Mouse (Mus musculus): ENCODE measurements around the gene Ptpro. TPM values are rescaled to one million over a fixed set of nuclear protein-coding genes. Genes with fewer than 3 reads are reported as not detected.

Ptpro gene
- polyA plus RNA-seq (2012; rRNA removed) (2.0 and 2.5 TPM in 2 replicates), polyA plus RNA-seq (2014; fragmentation: Nextera tagmentation; extraction: Ambion mirVana) (2.3 and 4.0 TPM in 2 replicates)

- 1% methylated on average over 43 of the region's 53 CpGs for WGBS
- H3K9ac ChIP-seq (ENCODE audit: low read depth, low read length, severe bottlenecking): peak within 1 kb of the TSS; percentile 28; the same call in 1 of the 2 replicates
Measured at GRCm38 (mm10) chr6:137252194-137252886, at the start of gene Ptpro. Gene Ptpro, plus strand, starts transcription at chr6:137252319.

GRCm38 (mm10) chr6:137202661-137203060, 49.5 kb upstream of the Ptpro start:
- WGBS: 91% methylated on average over 4 of the region's 4 CpGs
- Histone ChIP-seq H3K4me2 (replicated peaks; ENCODE audit: low read depth, low read length, severe bottlenecking) (no peak overlapping the region), H3K27ac (replicated peaks; ENCODE audit: low read depth, low read length) (no peak overlapping the region), H3K9ac (ENCODE audit: low read depth, low read length, severe bottlenecking) (no peak overlapping the region), H3K4me1 (ENCODE audit: control insufficient read depth, insufficient read depth, low read length) (no peaks in the 10 kb centered on the region), H3K36me3 (ENCODE audit: control insufficient read depth, insufficient read depth, low read length) (no peaks in the 10 kb centered on the region), H3K9me3 (ENCODE audit: control insufficient read depth, low read length) (no peaks in the 10 kb centered on the region), H3K4me3 (replicated peaks; ENCODE audit: low read length) (no peak overlapping the region), H3K27me3 (ENCODE audit: control insufficient read depth, insufficient read depth, low read length) (no peaks in the 10 kb centered on the region)
- no peak for TF ChIP-seq POLR2A (IDR thresholded peaks at IDR 0.05; ENCODE audit: borderline replicate concordance, extremely low read depth, insufficient read depth, insufficient read length)
- ATAC-seq (ENCODE audit: low FRiP score, low read depth) (no peak), DNase-seq (ENCODE audit: low spot score) (no peak)

More at GRCm38 (mm10) chr6:137252194-137252886, at the start of gene Ptpro:
- H3K9me3 ChIP-seq (ENCODE audit: control insufficient read depth, low read length): no peaks in the 10 kb centered on the region
- H3K27me3 ChIP-seq (ENCODE audit: control insufficient read depth, insufficient read depth, low read length): peaks cover 28% of the 10 kb centered on the region
- DNase-seq (ENCODE audit: low spot score) (peak; percentile 17), ATAC-seq (ENCODE audit: low FRiP score, low read depth) (peak; percentile 37; the same call in 1 of the 2 replicates)
- peaks cover 5% of the 10 kb centered on the region for H3K4me1 ChIP-seq (ENCODE audit: control insufficient read depth, insufficient read depth, low read length)
- no peak within 1 kb of the TSS for H3K27ac ChIP-seq (replicated peaks; ENCODE audit: low read depth, low read length)
- peak within 1 kb of the TSS; percentile 66 for H3K4me2 ChIP-seq (replicated peaks; ENCODE audit: low read depth, low read length, severe bottlenecking)
- no peak for TF ChIP-seq POLR2A (IDR thresholded peaks at IDR 0.05; ENCODE audit: borderline replicate concordance, extremely low read depth, insufficient read depth, insufficient read length)
- peak within 1 kb of the TSS; percentile 44 for H3K4me3 ChIP-seq (replicated peaks; ENCODE audit: low read length)
- H3K36me3 ChIP-seq (ENCODE audit: control insufficient read depth, insufficient read depth, low read length): no peaks in the 10 kb centered on the region

GRCm38 (mm10) chr6:137205662-137206400, 46.3 kb upstream of the Ptpro start:
- H3K36me3 ChIP-seq (ENCODE audit: control insufficient read depth, insufficient read depth, low read length): no peaks in the 10 kb centered on the region
- H3K27me3 ChIP-seq (ENCODE audit: control insufficient read depth, insufficient read depth, low read length): no peaks in the 10 kb centered on the region
- H3K4me3 ChIP-seq (replicated peaks; ENCODE audit: low read length): no peak overlapping the region
- no peaks in the 10 kb centered on the region for H3K9me3 ChIP-seq (ENCODE audit: control insufficient read depth, low read length)
- no peak for TF ChIP-seq POLR2A (IDR thresholded peaks at IDR 0.05; ENCODE audit: borderline replicate concordance, extremely low read depth, insufficient read depth, insufficient read length)
- DNase-seq (ENCODE audit: low spot score) (peak; percentile 78), ATAC-seq (ENCODE audit: low FRiP score, low read depth) (no peak)
- H3K4me2 ChIP-seq (replicated peaks; ENCODE audit: low read depth, low read length, severe bottlenecking): no peak overlapping the region
- 59% methylated on average over 11 of the region's 11 CpGs for WGBS
- H3K9ac ChIP-seq (ENCODE audit: low read depth, low read length, severe bottlenecking): no peak overlapping the region
- no peak overlapping the region for H3K27ac ChIP-seq (replicated peaks; ENCODE audit: low read depth, low read length)
- H3K4me1 ChIP-seq (ENCODE audit: control insufficient read depth, insufficient read depth, low read length): no peaks in the 10 kb centered on the region

GRCm38 (mm10) chr6:137207126-137207525, 45.0 kb upstream of the Ptpro start:
- 86% methylated on average over 6 of the region's 6 CpGs for WGBS
- Histone ChIP-seq H3K27me3 (ENCODE audit: control insufficient read depth, insufficient read depth, low read length) (no peaks in the 10 kb centered on the region), H3K27ac (replicated peaks; ENCODE audit: low read depth, low read length) (no peak overlapping the region), H3K4me3 (replicated peaks; ENCODE audit: low read length) (no peak overlapping the region), H3K4me1 (ENCODE audit: control insufficient read depth, insufficient read depth, low read length) (no peaks in the 10 kb centered on the region), H3K9ac (ENCODE audit: low read depth, low read length, severe bottlenecking) (no peak overlapping the region), H3K4me2 (replicated peaks; ENCODE audit: low read depth, low read length, severe bottlenecking) (no peak overlapping the region), H3K36me3 (ENCODE audit: control insufficient read depth, insufficient read depth, low read length) (no peaks in the 10 kb centered on the region), H3K9me3 (ENCODE audit: control insufficient read depth, low read length) (no peaks in the 10 kb centered on the region)
- TF ChIP-seq POLR2A (IDR thresholded peaks at IDR 0.05; ENCODE audit: borderline replicate concordance, extremely low read depth, insufficient read depth, insufficient read length): no peak
- DNase-seq (ENCODE audit: low spot score) (no peak), ATAC-seq (ENCODE audit: low FRiP score, low read depth) (no peak)

- DNase-seq (ENCODE audit: low spot score) (no peak), ATAC-seq (ENCODE audit: low FRiP score, low read depth) (no peak)
- no peaks in the 10 kb centered on the region for H3K9me3 ChIP-seq (ENCODE audit: control insufficient read depth, low read length)
- WGBS: 82% methylated on average over 8 of the region's 8 CpGs
- no peaks in the 10 kb centered on the region for H3K4me1 ChIP-seq (ENCODE audit: control insufficient read depth, insufficient read depth, low read length)
- no peaks in the 10 kb centered on the region for H3K36me3 ChIP-seq (ENCODE audit: control insufficient read depth, insufficient read depth, low read length)
- H3K27ac ChIP-seq (replicated peaks; ENCODE audit: low read depth, low read length): no peak overlapping the region
- H3K4me2 ChIP-seq (replicated peaks; ENCODE audit: low read depth, low read length, severe bottlenecking): no peak overlapping the region
- no peak overlapping the region for H3K4me3 ChIP-seq (replicated peaks; ENCODE audit: low read length)
- TF ChIP-seq POLR2A (IDR thresholded peaks at IDR 0.05; ENCODE audit: borderline replicate concordance, extremely low read depth, insufficient read depth, insufficient read length): no peak
- no peak overlapping the region for H3K9ac ChIP-seq (ENCODE audit: low read depth, low read length, severe bottlenecking)
- H3K27me3 ChIP-seq (ENCODE audit: control insufficient read depth, insufficient read depth, low read length): no peaks in the 10 kb centered on the region
Measured at GRCm38 (mm10) chr6:137209992-137210391, 42.1 kb upstream of the Ptpro start.

All from limb, embryonic 14.5 days (tissue).